Mouse (Mus musculus): ENCODE measurements around the gene Hspa8.

- no peak for TF ChIP-seq POLR2A (IDR thresholded peaks at IDR 0.05; ENCODE audit: extremely low read depth, insufficient read depth, low read length)
- no peak for TF ChIP-seq CTCF (IDR thresholded peaks at IDR 0.05; ENCODE audit: extremely low read depth, insufficient read depth, low read length)
Measured at GRCm38 (mm10) chr9:40817325-40818028, 16.7 kb downstream of the Hspa8 start.
